Mouse (Mus musculus) CD4-positive, CD25-positive, alpha-beta regulatory T cell, adult 4 months (primary cell): ENCODE results near the gene 4930449I24Rik. TPM values are rescaled to one million over a fixed set of nuclear protein-coding genes. Genes with fewer than 3 reads are reported as not detected.
"Not testable (repeated sequence)": the region's sequence is repeated elsewhere in the genome, so short reads cannot be mapped to it uniquely, and the experiment has no call there.

Experiments used
- ATAC-seq: one replicate; pipeline ENCODE4 v1.8.0; 2017
- polyA plus RNA-seq, 2 experiments: library from polyadenylated mRNA; unstranded; fragments of 100-300 nt; shearing (Covaris generic); gene quantifications; one replicate each; pipeline ENCODE4 v1.2.1; 2017

Gene 4930449I24Rik
- polyA plus RNA-seq = not detected

- not testable (repeated sequence) for ATAC-seq
Observed at GRCm38 (mm10) chr5:146502099-146502498, at the start of gene 4930449I24Rik. Gene 4930449I24Rik (plus strand): TSS chr5:146502399.

DNA sequence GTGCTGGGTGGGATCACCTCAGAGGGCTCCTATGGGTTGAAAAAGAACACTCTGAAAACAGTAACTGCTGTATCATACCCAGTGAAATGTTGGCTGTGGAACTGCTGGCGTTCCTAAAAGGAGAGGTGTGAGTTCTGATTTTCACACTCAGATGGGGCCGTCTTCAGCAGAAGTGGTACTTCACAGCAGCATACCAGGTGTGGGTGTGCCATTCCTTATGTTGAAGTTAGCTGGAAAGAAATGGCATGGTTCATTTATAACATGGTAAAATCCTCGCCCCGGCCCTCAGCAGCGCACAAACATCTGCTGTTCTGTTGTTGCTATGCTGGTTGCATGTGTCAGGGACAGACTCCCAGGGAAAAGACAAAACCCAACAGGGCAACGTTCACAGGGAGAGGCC lies 48.6 kb upstream of the 4930449I24Rik start:
- no peak for ATAC-seq

DNA sequence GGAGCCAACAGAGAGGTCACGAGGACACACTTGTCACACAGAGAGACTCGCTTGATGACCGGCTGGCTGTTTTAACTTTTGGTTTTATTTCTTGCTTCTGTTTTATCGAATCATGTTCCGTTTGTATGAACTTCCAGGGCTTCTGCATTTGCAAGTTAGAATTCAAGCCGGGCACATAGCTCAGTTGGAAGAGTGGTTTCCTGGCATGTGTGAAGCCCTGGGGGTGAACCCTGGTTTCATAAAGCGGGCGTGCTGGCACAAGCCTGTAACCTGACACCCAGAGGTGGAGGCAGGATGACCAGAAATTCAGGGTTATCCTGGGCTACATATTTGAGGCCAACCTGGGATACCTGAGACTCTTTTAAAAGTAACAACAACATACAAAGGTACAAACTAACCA lies 40.6 kb upstream of the 4930449I24Rik start:
- no peak for ATAC-seq

DNA sequence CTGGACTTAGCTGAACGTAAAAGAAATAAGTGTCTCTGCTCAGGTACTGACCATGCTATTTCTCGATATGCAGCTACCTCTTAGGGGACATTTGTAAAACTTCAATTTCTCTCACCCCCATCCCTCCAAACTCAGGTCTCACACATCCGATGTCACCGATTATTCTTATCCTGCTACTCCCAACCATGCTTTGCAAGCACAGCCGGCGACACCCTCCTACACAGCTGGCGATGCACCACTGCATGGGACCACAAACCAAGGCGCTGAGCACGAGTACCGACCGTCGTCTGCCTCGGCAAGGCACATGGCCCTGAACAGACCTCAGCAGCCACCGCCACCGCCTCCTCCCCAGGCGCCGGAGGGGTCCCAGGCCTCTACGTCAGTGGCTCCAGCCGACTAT lies 35.5 kb upstream of the 4930449I24Rik start:
- no peak for ATAC-seq

- no peak for ATAC-seq
Observed at GRCm38 (mm10) chr5:146468311-146468710, 33.9 kb upstream of the 4930449I24Rik start.

- ATAC-seq = no peak
Observed at GRCm38 (mm10) chr5:146470821-146471220, 31.4 kb upstream of the 4930449I24Rik start.

DNA sequence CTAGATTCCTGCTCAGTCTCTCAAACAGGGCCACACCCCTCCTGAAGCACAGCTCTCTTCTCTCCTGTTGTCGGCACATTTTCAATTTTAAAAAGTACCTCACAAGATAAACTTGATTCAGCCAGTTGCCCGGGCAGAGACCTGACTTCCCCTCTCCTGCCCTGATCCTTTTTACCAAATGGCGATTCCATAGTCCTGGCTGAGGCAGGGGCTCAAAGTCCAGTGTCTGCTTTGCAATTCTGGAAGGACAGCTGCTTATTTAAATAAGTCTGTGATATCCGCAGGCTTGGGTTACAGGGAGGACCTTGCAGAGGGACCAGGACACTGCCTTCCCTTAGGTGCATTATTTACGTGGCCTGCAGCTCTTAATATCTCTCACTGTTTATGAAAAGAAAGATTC lies 30.9 kb upstream of the 4930449I24Rik start:
- ATAC-seq = no peak

DNA sequence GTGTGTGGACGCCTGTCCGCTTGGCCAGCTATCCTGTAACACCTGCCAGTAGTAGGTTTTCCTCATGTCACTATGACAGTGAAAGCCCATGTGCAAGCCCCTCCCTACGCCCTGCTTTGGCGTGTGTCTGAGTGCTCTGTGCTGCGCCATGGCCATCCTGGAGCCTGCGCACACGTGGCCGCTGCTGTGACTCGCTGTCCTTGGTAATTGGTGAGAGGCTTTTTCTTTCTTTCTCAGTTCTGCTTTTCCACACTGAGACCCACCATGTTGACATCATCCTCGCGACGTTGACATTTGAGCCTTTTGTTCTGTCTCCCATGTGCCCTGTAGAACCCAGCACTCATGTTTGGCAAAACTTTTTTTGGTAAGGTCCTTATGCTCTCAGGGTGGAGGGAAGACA lies 30.4 kb upstream of the 4930449I24Rik start:
- ATAC-seq = no peak

- ATAC-seq = not testable (repeated sequence)
Observed at GRCm38 (mm10) chr5:146479564-146479963, 22.6 kb upstream of the 4930449I24Rik start.

DNA sequence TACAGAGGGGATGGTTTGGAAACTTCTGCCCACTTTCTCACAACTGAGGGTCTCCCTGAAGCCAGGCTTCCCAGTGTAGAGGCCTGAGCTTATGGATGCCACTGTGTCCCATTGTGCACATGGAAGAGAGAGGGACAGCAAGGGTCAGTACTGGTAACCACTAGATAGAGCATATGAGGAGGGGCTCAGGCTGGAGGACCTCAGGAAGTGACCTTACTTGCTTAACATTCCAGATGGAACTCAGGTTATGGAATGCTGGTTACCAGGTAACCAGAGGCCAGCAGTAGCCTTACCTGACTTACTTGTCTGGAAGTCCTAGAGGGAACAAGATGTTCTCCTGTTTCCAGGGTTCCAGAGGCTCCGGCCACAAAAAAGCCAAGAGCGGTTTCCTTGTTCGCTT lies 20.5 kb upstream of the 4930449I24Rik start, which contains the start of gene Gm6408:
Gm6408 (plus strand) TSS at position 301 of the 400 bp plus-strand sequence.
- not testable (repeated sequence) for ATAC-seq

DNA sequence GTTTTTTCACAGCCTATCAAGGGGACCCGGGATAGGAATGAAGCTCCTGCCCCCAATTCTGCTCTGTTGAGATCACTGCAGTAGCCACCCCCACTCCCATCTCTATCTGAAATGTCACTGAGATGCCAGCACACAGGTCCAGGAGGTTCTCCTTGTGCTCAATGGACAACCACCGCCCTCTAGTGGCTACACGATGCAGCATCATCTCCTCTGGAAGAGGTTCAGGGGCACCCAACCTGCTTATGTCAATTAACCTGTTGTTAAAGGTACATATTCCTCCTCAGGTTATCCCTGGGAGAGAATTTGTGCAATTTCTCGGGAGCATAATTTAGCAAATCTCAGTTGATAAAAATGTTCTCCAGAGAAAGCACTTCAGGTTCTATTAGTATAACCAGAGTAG lies 13.2 kb upstream of the 4930449I24Rik start:
- ATAC-seq = not testable (repeated sequence)

DNA sequence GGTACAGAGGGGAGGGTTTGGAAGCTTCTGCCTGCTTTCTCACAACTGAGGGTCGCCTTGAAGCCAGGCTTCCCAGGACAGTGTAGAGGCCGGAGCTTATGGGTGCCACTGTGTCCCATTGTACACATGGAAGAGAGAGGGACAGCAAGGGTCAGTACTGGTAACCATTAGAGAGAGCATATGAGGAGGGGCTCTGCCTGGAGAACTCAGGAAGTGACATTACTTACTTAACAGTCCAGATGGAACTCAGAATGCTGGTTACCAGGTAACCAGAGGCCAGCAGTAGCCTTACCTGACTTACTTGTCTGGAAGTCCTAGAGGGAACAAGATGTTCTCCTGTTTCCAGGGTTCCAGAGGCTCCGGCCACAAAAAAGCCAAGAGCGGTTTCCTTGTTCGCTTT lies 11.1 kb upstream of the 4930449I24Rik start, which contains the start of gene Gm6370:
Gm6370 (plus strand) TSS at position 301 of the 400 bp plus-strand sequence.
- ATAC-seq = not testable (repeated sequence)

DNA sequence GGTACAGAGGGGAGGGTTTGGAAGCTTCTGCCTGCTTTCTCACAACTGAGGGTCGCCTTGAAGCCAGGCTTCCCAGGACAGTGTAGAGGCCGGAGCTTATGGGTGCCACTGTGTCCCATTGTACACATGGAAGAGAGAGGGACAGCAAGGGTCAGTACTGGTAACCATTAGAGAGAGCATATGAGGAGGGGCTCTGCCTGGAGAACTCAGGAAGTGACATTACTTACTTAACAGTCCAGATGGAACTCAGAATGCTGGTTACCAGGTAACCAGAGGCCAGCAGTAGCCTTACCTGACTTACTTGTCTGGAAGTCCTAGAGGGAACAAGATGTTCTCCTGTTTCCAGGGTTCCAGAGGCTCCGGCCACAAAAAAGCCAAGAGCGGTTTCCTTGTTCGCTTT lies 11.6 kb downstream of the 4930449I24Rik start, which contains the start of gene Gm3402:
Gm3402 (plus strand) TSS at position 301 of the 400 bp plus-strand sequence.
- ATAC-seq = not testable (repeated sequence)

GRCm38 (mm10) chr5:146525501-146525900 lies 23.3 kb downstream of the 4930449I24Rik start, which contains the start of gene Gm3404:
Gene Gm3404 (plus strand): TSS chr5:146525801.
- ATAC-seq = not testable (repeated sequence)

DNA sequence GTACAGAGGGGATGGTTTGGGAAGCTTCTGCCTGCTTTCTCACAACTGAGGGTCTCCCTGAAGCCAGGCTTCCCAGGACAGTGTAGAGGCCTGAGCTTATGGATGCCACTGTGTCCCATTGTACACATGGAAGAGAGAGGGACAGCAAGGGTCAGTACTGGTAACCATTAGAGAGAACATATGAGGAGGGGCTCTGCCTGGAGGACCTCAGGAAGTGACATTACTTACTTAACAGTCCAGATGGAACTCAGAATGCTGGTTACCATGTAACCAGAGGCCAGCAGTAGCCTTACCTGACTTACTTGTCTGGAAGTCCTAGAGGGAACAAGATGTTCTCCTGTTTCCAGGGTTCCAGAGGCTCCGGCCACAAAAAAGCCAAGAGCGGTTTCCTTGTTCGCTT lies 35.1 kb downstream of the 4930449I24Rik start, which contains the start of gene Gm3409:
Gm3409 (plus strand) TSS at position 301 of the 400 bp plus-strand sequence.
- not testable (repeated sequence) for ATAC-seq

Other genes with a start within 250 kb of the 4930449I24Rik start
- gene Wasf3, start 117.4 kb upstream of the 4930449I24Rik start, polyA plus RNA-seq = not detected
- gene Gm6408, start 20.4 kb upstream of the 4930449I24Rik start, polyA plus RNA-seq = not detected
- gene Gm6370, start 11.0 kb upstream of the 4930449I24Rik start, polyA plus RNA-seq = not detected
- not detected for gene Gm3402, start 11.7 kb downstream of the 4930449I24Rik start, polyA plus RNA-seq
- gene Gm3404, start 23.4 kb downstream of the 4930449I24Rik start, polyA plus RNA-seq = not detected
- not detected for gene Gm3409, start 35.2 kb downstream of the 4930449I24Rik start, polyA plus RNA-seq
- gene Gm3415, start 53.7 kb downstream of the 4930449I24Rik start, polyA plus RNA-seq = not detected
- not detected for gene Gpr12, start 82.8 kb downstream of the 4930449I24Rik start, polyA plus RNA-seq